Mouse (Mus musculus) cerebellum, adult 2 months (tissue): ENCODE data around the gene Nucb1. TPM values are rescaled to one million over a fixed set of nuclear protein-coding genes. Genes with fewer than 3 reads are reported as not detected.
"Not testable (repeated sequence)": the region's sequence is repeated elsewhere in the genome, so short reads cannot be mapped to it uniquely, and the experiment has no call there.

Experiments
- DNase-seq, 2 experiments: peaks; one replicate each; pipeline ENCODE4 v3.0.0; 2021
- H3K27ac ChIP-seq: fragments of 200-500 bp; 2 replicates; pipeline ENCODE4 v1.5.1; 2012; ENCODE audit warnings: low read length, control low read depth, inconsistent platforms; ENCODE audit not compliant: insufficient read depth
- H3K27me3 ChIP-seq: fragments of 200-500 bp; 2 replicates; pipeline ENCODE4 v1.6.1; 2012; ENCODE audit warnings: inconsistent platforms, mild to moderate bottlenecking, low read length, moderate library complexity; ENCODE audit not compliant: control insufficient read depth, insufficient read depth
- H3K4me1 ChIP-seq: fragments of 200-500 bp; 2 replicates; pipeline ENCODE4 v1.6.1; 2011; ENCODE audit warnings: low read length; ENCODE audit not compliant: control insufficient read depth, insufficient read depth
- H3K4me3 ChIP-seq: fragments of 200-500 bp; replicated peaks from 2 replicates; pipeline ENCODE3; 2011; ENCODE audit warnings: mild to moderate bottlenecking, low read depth, low read length, control low read depth; ENCODE audit not compliant: insufficient read depth
- CTCF ChIP-seq: fragments of 200-500 bp; IDR thresholded peaks from 2 replicates; pipeline ENCODE4 v1.5.1; 2011; ENCODE audit warnings: low read depth, mild to moderate bottlenecking, control low read depth, low read length, moderate library complexity, borderline replicate concordance; ENCODE audit not compliant: insufficient read depth
- POLR2A ChIP-seq: fragments of 200-500 bp; IDR thresholded peaks from 2 replicates; pipeline ENCODE4 v1.6.1; 2011; ENCODE audit warnings: low read length, control low read depth, borderline replicate concordance; ENCODE audit not compliant: insufficient read depth
- WGBS: fragments of 180-500 bp; shearing (Covaris S2); methylation state at CpG from one replicate; pipeline ENCODE4 v1.1.7; 2018; 5-methylcytosine and 5-hydroxymethylcytosine counted together
- polyA plus RNA-seq: library from polyadenylated mRNA; depleted of rRNA; stranded (reverse); fragments of >200 nt; gene quantifications from 2 replicates; pipeline ENCODE4 v1.2.3, GENCODE M21; 2012

Nucb1 gene
- polyA plus RNA-seq, 1 experiment, result 136 TPM

DNA sequence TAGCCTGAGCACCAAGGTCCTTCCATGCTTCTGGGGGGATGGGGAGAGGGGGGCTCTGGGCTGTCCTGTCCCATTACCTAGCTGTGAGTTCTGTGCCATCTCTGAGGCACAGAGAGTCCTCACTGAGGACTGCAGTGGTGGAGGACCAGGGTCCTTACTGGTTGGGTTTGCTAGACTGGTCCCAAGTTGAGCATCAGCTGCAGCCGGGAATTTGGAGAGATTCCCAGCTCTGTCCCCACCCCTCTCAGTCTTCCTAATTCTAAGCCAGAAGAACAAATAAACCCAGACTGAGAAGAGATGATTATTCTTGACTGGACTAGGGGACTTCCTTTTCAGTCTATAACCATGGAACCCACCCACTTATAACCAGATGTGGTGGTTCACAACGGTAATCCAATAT lies 20.4 kb upstream of the Nucb1 start:
- 42% methylated on average over 2 of the region's 2 CpGs for WGBS
- no peak overlapping the region for H3K4me3 ChIP-seq
- H3K27me3 ChIP-seq, result no peaks in the 10 kb centered on the region
- no peak for TF ChIP-seq CTCF
- no peak for TF ChIP-seq POLR2A
- no peak for DNase-seq
- H3K4me1 ChIP-seq, result no peaks in the 10 kb centered on the region
- H3K27ac ChIP-seq, result no peak overlapping the region

DNA sequence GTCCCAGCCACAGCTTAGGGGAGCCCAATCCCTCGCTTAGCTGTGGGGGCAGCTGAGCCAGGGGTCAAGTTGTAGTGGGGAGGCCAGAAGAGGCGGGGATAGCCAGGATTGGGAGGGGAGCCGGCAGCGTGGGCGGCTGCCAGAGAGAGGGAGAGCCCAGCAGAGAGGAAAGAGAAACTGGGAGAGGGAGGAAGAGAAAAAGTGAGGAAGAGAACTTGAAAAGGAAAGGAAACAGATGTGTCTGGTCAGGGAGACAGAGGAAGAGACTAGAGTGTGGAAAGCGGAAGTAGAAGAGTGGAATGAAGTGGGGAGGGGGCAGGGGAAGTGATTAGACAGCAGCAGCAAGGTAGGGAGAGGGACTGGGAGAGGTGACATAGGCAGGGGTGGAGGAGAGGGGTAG lies 19.3 kb upstream of the Nucb1 start:
- Histone ChIP-seq H3K4me1 (peaks cover under 1% of the 10 kb centered on the region; the same call in 1 of the 2 replicates), H3K27me3 (no peaks in the 10 kb centered on the region), H3K4me3 (no peak overlapping the region), H3K27ac (no peak overlapping the region)
- 20% methylated on average over 6 of the region's 6 CpGs for WGBS
- TF ChIP-seq POLR2A, result no peak
- no peak for TF ChIP-seq CTCF
- no peak for DNase-seq

DNA sequence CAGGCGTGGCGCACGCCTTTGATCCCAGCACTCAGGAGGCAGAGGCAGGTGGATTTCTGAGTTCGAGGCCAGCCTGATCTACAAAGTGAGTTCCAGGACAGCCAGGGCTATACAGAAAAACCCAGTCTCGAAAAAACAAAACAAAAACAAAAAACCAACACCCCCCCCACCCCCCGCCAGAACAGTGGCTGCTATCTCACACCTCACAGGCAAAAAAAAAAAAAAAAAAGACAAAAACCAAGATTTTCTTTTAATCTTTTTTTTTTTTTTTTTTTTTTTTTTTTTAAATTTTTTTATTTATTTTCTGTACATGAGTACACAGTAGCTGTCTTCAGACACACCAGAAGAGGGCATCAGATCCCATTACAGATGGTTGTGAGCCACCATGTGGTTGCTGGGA lies 17.0 kb upstream of the Nucb1 start:
- H3K27ac ChIP-seq, DNase-seq, H3K27me3 ChIP-seq, H3K4me3 ChIP-seq: not testable (repeated sequence)
- H3K4me1 ChIP-seq, result peaks cover 13% of the 10 kb centered on the region
- 91% methylated on average over 6 of the region's 6 CpGs for WGBS

DNA sequence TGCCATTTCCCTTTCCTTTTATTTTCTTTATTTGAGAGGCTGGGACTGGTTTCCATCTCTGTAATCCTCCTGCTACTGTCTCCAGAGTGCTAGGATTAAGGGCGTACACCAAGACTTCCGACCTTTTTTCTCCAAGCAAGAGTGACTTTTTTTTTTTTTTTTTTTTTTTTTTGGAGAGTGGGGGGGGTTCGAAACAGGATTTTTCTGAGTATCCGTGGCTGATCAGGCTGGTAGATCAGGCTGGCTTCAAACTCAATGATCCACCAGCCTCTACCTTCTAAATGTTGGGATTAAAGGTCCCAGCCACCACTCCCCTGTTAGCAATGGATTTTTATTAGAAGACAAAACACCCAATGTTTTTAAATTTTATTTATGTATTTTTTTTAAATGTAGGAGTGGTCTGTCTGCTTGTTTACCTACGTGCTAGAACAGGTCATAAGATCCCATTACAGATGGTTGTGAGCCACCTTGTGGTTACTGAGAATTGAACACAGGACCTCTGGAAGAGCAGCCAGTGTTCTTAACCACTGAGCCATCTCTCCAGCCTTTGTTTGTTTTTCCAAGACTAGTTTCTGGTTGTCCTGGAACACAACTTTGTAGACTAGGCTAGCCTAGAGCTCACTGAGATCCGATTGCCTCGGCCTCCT lies 16.4 kb upstream of the Nucb1 start:
- TF ChIP-seq CTCF (no peak), POLR2A (no peak)
- peaks cover 13% of the 10 kb centered on the region for H3K4me1 ChIP-seq
- H3K4me3 ChIP-seq, result peak overlapping the region; percentile 77
- H3K27ac ChIP-seq, result peak overlapping the region; percentile 77
- DNase-seq, result peak; percentile 47 to 69
- WGBS, result 24% methylated on average over 7 of the region's 7 CpGs
- H3K27me3 ChIP-seq, result no peaks in the 10 kb centered on the region

DNA sequence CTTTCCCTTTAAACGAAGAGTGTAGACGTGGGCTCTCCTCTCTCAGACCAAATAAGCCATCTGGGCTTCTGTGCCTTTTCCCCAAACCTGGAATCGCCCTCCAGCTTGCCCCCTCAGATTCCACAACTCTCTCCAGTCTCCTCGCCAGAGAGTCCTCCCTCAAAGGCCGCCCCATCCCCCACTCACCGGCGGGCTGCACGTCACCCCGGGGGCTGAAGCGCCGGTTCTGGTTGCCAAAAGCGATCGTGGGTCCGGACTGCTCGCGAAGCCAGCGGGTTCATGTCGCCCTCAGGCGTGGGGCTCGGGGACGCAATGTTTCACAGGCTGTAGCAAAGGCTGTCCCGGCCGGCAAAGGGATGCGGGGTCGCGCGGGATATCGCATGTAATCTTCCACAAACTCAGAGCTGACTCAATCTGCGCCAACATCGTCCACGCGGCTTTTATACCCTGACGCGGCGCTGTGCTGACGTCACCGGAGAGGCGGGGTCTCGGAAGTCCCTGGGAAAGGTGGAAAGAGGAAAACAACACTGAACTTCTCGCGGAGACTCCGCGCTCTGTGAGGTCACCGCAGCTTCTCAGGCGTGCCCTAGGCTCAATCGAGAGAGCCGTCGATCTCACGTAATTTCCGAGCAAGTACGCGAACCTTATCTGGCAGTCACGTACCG lies 15.7 kb upstream of the Nucb1 start, which contains the start of the genes Ppp1r15a and Plekha4:
TSS of gene Ppp1r15a (minus strand) at position 460 of the 665 bp plus-strand sequence.
TSS of gene Plekha4 (plus strand) at position 522 of the 665 bp plus-strand sequence.
- under 1% methylated on average over 54 of the region's 54 CpGs for WGBS
- no peaks in the 10 kb centered on the region for H3K27me3 ChIP-seq

DNA sequence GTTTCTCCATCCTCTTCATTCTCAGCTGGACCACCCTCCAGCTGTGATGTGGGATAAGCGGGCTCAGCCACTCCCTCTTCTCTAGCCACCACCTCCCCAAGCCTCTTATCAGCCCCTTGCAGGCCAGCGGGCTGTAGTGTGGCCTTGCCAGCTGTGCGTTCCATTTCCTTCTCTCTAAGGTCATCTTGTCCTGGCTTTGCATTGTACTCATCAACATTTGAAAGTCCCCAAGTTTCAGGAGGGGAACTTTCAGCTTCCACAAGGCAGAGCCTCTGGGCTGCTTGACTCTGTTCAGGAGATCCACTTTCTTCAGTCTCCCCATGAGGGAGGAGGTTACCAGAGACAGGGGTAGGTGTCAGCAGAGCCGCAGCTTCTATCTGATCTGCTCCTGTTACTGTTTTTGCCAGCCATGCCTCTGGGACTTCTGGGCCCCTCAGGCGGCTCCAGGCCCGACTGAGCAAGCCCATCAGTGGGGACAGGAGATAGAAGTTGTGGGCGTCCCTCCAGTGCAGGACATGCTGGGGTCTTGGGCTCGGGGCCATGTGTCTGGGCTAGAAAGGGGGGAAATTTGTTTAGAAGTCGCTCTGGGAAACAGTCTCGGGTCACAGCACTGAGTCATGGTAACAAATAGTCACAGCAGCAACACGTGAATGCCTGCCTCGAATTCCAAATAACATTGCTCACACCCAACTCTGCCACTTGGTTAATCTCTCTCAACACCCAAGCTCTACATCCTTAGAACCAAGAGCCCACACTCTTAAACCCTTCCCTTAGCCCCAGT lies 14.8 kb upstream of the Nucb1 start:
- no peaks in the 10 kb centered on the region for H3K27me3 ChIP-seq
- peaks cover 13% of the 10 kb centered on the region for H3K4me1 ChIP-seq
- no peak for TF ChIP-seq POLR2A
- TF ChIP-seq CTCF, result no peak
- peak overlapping the region; percentile 95 for H3K27ac ChIP-seq
- H3K4me3 ChIP-seq, result peak overlapping the region; percentile 77
- WGBS, result 13% methylated on average over 12 of the region's 12 CpGs
- DNase-seq, result peak; percentile 40 to 48

More for the DNA sequence above, 15.7 kb upstream of the Nucb1 start, which contains the start of the genes Ppp1r15a and Plekha4:
- H3K4me1 ChIP-seq, result peaks cover 13% of the 10 kb centered on the region
- DNase-seq, result peak; percentile 94 to 99
- peak; percentile 93 for TF ChIP-seq POLR2A
- no peak for TF ChIP-seq CTCF
- H3K4me3 ChIP-seq, result peak within 1 kb of the TSS; percentile 77
- H3K27ac ChIP-seq, result peak within 1 kb of the TSS; percentile 95

DNA sequence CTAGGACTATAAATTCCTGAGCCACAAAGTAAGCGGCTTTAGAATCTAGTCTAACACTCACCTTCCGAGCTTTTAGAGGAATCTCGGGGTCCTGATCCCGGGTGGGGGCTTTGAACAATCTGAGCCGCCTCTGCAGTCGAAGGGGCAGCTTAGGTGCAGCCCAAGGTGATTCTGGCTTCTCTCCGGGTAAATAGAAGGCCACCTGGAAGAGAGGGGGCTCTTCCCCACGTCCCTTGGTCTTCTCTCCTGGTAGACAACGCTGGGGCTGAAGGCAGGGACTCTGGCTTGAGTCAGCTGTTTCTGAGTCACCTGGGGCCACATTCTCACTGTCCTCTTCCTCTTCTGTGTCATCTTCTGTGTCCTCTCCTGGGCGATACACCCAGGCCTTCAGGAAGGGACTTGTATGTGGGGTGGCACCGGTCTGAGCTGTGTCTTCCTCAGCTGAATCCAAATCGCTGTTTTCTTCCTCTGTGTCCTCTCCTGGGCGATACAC lies 13.5 kb upstream of the Nucb1 start:
- Histone ChIP-seq H3K4me1 (peaks cover 13% of the 10 kb centered on the region), H3K4me3 (peak overlapping the region; percentile 19), H3K27ac (no peak overlapping the region), H3K27me3 (no peaks in the 10 kb centered on the region)
- DNase-seq, result peak in 1 of 2 experiments; percentile 12
- 81% methylated on average over 13 of the region's 13 CpGs for WGBS
- no peak for TF ChIP-seq CTCF
- TF ChIP-seq POLR2A, result no peak

DNA sequence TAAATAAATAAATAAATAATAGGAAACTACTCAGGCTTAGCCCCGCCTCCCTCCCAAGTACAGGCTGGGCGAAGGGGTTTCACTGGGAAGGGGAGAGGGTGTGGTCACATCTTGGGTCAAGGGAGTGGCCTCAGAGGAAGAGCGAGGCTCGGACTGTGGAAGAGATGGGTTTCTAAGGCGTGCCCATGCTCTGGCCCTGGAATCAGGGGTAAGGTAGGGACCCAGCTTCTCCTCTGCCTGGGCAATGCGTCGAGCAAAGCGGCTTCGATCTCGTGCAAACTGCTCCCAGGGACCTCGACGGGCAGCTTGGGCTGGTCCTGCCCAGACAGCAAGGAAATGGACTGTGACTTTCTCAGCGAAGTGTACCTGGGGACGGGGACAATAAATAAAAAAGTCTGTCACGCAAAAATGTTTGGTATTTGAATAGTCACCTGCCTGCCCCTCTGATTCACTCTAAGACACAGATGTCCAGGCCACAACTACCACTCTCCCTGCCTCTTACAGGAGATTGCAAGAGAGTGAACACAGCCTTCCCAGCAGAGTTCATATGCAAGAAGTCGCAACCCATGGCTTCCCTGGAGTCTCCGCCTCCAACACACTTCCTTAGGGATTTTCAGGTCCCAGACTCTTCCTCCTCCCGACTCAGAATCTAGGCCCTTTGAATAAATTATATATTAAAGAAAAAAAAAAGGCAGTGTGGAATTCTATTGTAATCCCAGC lies 12.9 kb upstream of the Nucb1 start:
- Histone ChIP-seq H3K4me3 (no peak overlapping the region), H3K4me1 (peaks cover 13% of the 10 kb centered on the region), H3K27me3 (no peaks in the 10 kb centered on the region), H3K27ac (no peak overlapping the region)
- WGBS, result 75% methylated on average over 18 of the region's 18 CpGs
- TF ChIP-seq POLR2A (no peak), CTCF (no peak)
- DNase-seq, result peak in 1 of 2 experiments; percentile 37
